Mouse (Mus musculus) liver, postnatal 0 days (tissue): ENCODE data around the gene Sostdc1. TPM values are rescaled to one million over a fixed set of nuclear protein-coding genes. Genes with fewer than 3 reads are reported as not detected.

ENCODE experiments used
- ATAC-seq: fragments of 200-750 bp; cut with Nextera tagmentation; 2 replicates; pipeline ENCODE4 v1.8.0; 2017; ENCODE audit warnings: mild to moderate bottlenecking, moderate library complexity
- DNase-seq: peaks from one replicate; pipeline ENCODE4 v3.0.0-alpha.2; 2016
- H3K27ac ChIP-seq: fragments of 300-500 bp; sonication (generic); 2 replicates; pipeline ENCODE4 v1.5.1; 2014; ENCODE audit warnings: antibody characterized with exemption, moderate library complexity, mild to moderate bottlenecking, low read depth
- H3K27me3 ChIP-seq: fragments of 300-500 bp; sonication (generic); 2 replicates; pipeline ENCODE4 v1.6.1; 2014; ENCODE audit warnings: low read length, control low read depth, mixed read lengths; ENCODE audit not compliant: insufficient read depth
- H3K36me3 ChIP-seq: fragments of 300-500 bp; sonication (generic); replicated peaks from 2 replicates; pipeline ENCODE4 v1.6.1; 2014; ENCODE audit warnings: mild to moderate bottlenecking, control low read depth, low read length, moderate library complexity, mixed read lengths; ENCODE audit not compliant: insufficient read depth
- H3K4me1 ChIP-seq: fragments of 300-500 bp; sonication (generic); 2 replicates; pipeline ENCODE4 v1.6.1; 2014; ENCODE audit warnings: antibody characterized with exemption, mild to moderate bottlenecking, control low read depth; ENCODE audit not compliant: insufficient read depth
- H3K4me2 ChIP-seq: fragments of 300-500 bp; sonication (generic); 2 replicates; pipeline ENCODE4 v1.6.1; 2014; ENCODE audit warnings: low read depth, mild to moderate bottlenecking, low read length, moderate library complexity, mixed read lengths
- H3K4me3 ChIP-seq: fragments of 300-500 bp; sonication (generic); 2 replicates; pipeline ENCODE4 v1.5.1; 2014; ENCODE audit warnings: low read depth, low read length
- H3K9ac ChIP-seq: fragments of 300-500 bp; sonication (generic); replicated peaks from 2 replicates; pipeline ENCODE4 v1.6.1; 2014; ENCODE audit warnings: mild to moderate bottlenecking, moderate library complexity
- H3K9me3 ChIP-seq: fragments of 300-500 bp; sonication (generic); 2 replicates; pipeline ENCODE4 v1.6.1; 2016; ENCODE audit warnings: mild to moderate bottlenecking, control low read depth, low read length, mixed read lengths
- CTCF ChIP-seq: sonication (generic); IDR thresholded peaks from 2 replicates; pipeline ENCODE4 v1.5.1; 2016; ENCODE audit warnings: antibody characterized with exemption, low read depth
- EP300 ChIP-seq: IDR thresholded peaks from 2 replicates; pipeline ENCODE4 v1.6.1; 2016; ENCODE audit warnings: antibody characterized with exemption, low read depth, mild to moderate bottlenecking
- WGBS: fragments of 180-500 bp; shearing (Covaris S2); extraction: QIAGEN DNeasy Blood & Tissue Kit; methylation state at CpG from one replicate; pipeline ENCODE4 v1.1.7; 2014; ENCODE audit not compliant: insufficient replicate concordance; 5-methylcytosine and 5-hydroxymethylcytosine counted together
- polyA plus RNA-seq: library from polyadenylated mRNA; unstranded; fragments of >200 nt; fragmentation: Nextera tagmentation; extraction: Ambion mirVana; gene quantifications from 2 replicates; pipeline ENCODE4 v1.2.1, GENCODE M21; 2015

Sostdc1 gene
- polyA plus RNA-seq, 1 experiment from 2014 or later: 0.06 TPM

GRCm38 (mm10) chr12:36360064-36360463 lies 46.1 kb downstream of the Sostdc1 start:
- H3K4me3 ChIP-seq: no peak overlapping the region
- WGBS: 68% methylated on average over 3 of the region's 3 CpGs
- H3K36me3 ChIP-seq: no peaks in the 10 kb centered on the region
- no peaks in the 10 kb centered on the region for H3K9me3 ChIP-seq
- no peak overlapping the region for H3K9ac ChIP-seq
- no peak overlapping the region for H3K4me2 ChIP-seq
- no peak overlapping the region for H3K27ac ChIP-seq
- H3K4me1 ChIP-seq: no peaks in the 10 kb centered on the region
- no peak for DNase-seq
- ATAC-seq: no peak
- TF ChIP-seq CTCF (no peak), EP300 (no peak)
- H3K27me3 ChIP-seq: no peaks in the 10 kb centered on the region

- Histone ChIP-seq H3K9ac (no peak overlapping the region), H3K4me3 (no peak overlapping the region), H3K27me3 (no peaks in the 10 kb centered on the region), H3K4me1 (no peaks in the 10 kb centered on the region), H3K9me3 (no peaks in the 10 kb centered on the region), H3K36me3 (no peaks in the 10 kb centered on the region), H3K4me2 (no peak overlapping the region), H3K27ac (no peak overlapping the region)
- 67% methylated on average over 5 of the region's 5 CpGs for WGBS
- ATAC-seq: no peak
- no peak for DNase-seq
- TF ChIP-seq CTCF (no peak), EP300 (no peak)
Measured at GRCm38 (mm10) chr12:36360693-36361092, 46.8 kb downstream of the Sostdc1 start.

- ATAC-seq: no peak
- Histone ChIP-seq H3K27me3 (no peaks in the 10 kb centered on the region), H3K9ac (no peak overlapping the region), H3K9me3 (no peaks in the 10 kb centered on the region), H3K36me3 (no peaks in the 10 kb centered on the region), H3K27ac (no peak overlapping the region), H3K4me3 (no peak overlapping the region), H3K4me2 (no peak overlapping the region), H3K4me1 (no peaks in the 10 kb centered on the region)
- TF ChIP-seq EP300 (no peak), CTCF (no peak)
- no peak for DNase-seq
- 75% methylated on average over 4 of the region's 4 CpGs for WGBS
Measured at GRCm38 (mm10) chr12:36364013-36364412, 50.1 kb downstream of the Sostdc1 start.

Other genes starting within 250 kb of the Sostdc1 start
- 5.9 and 6.4 TPM in 2 replicates for gene Ankmy2, start 157.0 kb upstream of the Sostdc1 start, polyA plus RNA-seq
- gene Bzw2, start 156.1 kb upstream of the Sostdc1 start, polyA plus RNA-seq: 27.9 and 29.6 TPM in 2 replicates
- not detected in 2 replicates for gene Lrrc72, start 60.7 kb upstream of the Sostdc1 start, polyA plus RNA-seq
- gene Ispd, start 67.3 kb downstream of the Sostdc1 start, polyA plus RNA-seq: 2.0 and 2.1 TPM in 2 replicates
- gene D630036H23Rik, start 68.0 kb downstream of the Sostdc1 start, polyA plus RNA-seq: 1.5 and 1.6 TPM in 2 replicates